Mouse (Mus musculus) cerebellum, adult 2 months (tissue): ENCODE measurements at regions not wholly inside any gene's neighbourhood (a gene's known extent, or its start where the extent isn't known, plus 50 kb on each side); places are given as distances from the start of the nearest gene placed in this dataset.

Experiments used
- CTCF ChIP-seq: fragments of 200-500 bp; IDR thresholded peaks from 2 replicates; pipeline ENCODE4 v1.5.1; 2011; ENCODE audit warnings: low read depth, mild to moderate bottlenecking, control low read depth, low read length, moderate library complexity, borderline replicate concordance; ENCODE audit not compliant: insufficient read depth
- POLR2A ChIP-seq: fragments of 200-500 bp; IDR thresholded peaks from 2 replicates; pipeline ENCODE4 v1.6.1; 2011; ENCODE audit warnings: low read length, control low read depth, borderline replicate concordance; ENCODE audit not compliant: insufficient read depth

- TF ChIP-seq CTCF (no peak), POLR2A (no peak)
Measured at GRCm38 (mm10) chr3:101737197-101737596, 111.6 kb downstream of the Mab21l3 start.
